Mouse (Mus musculus): ENCODE data around the gene Tnrc6b. TPM values are rescaled to one million over a fixed set of nuclear protein-coding genes. Genes with fewer than 3 reads are reported as not detected.

Tnrc6b gene
- polyA plus RNA-seq, 1 experiment, result 9.4 TPM

DNA sequence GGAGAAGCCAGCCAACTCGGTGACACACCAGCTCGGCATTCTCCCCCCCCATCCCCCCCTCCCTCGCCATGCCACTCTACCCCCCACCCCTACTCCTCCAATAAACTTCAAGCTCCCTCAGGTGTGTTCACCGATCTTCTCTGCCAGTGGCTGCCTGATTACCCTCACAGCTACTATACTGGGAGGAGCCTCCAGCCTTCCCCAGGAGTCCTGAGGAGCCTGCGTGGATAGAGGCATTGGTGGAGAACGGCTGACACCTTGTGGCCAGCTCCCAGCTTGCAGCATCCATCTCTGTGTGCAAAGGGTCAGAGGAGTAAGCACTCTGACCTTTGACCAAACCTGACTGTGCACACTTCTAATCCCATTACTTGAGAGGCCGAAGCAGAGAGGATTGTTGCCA, 6.8 kb upstream of the Tnrc6b start:
- no peak overlapping the region for H3ac ChIP-seq (ENCODE audit: control insufficient read depth, insufficient read length, low read depth)
- H3K36me3 ChIP-seq (ENCODE audit: control insufficient read depth, insufficient read depth), result no peaks in the 10 kb centered on the region
- TF ChIP-seq MYOD1 (IDR thresholded peaks at IDR 0.05; ENCODE audit: control insufficient read depth, insufficient read length, low read depth) (no peak), CTCF (IDR thresholded peaks at IDR 0.05; ENCODE audit: control insufficient read depth, insufficient read depth, insufficient read length) (peak; percentile 97)
- no peak overlapping the region for H3K4me3 ChIP-seq (ENCODE audit: insufficient read depth, poor library complexity, severe bottlenecking)
- peaks cover 16% of the 10 kb centered on the region for H3K27me3 ChIP-seq (ENCODE audit: control insufficient read depth, insufficient read depth, insufficient read length)
- H3K79me2 ChIP-seq (ENCODE audit: control insufficient read depth, insufficient read depth), result no peaks in the 10 kb centered on the region
- H3K79me3 ChIP-seq (ENCODE audit: low read depth), result no peaks in the 10 kb centered on the region

DNA sequence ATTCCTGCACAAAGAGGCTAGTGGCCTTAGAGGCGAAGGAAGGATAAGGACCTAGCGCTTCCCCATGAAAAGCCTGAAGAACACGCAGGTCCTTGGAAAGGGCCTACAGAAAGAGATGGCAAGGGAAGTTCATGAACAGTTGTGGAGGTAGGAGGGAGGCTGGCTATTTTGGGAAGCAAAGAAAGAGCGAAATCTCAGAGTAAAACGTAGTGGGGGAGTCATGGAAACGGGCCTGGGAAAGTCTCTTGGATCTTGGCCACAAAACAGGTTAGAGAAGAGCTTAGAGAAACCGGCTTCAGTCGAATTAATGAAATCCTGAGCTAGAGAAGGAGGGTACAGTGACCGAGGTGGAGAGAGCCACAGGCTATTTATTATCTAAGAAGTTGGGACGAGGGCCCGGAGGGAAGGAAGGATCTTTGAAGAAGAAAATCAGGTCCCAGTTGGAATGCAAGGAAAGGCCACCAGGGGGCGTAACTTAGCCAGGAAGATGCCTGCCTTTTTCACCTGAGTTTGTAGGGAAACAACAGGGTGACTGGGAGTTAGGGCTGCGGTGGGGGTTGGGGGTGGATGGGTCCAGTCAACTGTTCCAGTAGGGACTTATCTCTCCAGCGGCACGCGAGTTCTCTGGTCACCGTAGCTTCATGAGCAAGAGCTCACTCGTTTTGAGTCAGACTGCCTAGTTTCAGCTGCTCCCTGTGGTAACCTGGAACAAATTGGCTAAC, 5.1 kb upstream of the Tnrc6b start:
- peaks cover 8% of the 10 kb centered on the region for H3K27me3 ChIP-seq (ENCODE audit: control insufficient read depth, insufficient read depth, insufficient read length)
- no peaks in the 10 kb centered on the region for H3K36me3 ChIP-seq (ENCODE audit: control insufficient read depth, insufficient read depth)
- H3K79me2 ChIP-seq (ENCODE audit: control insufficient read depth, insufficient read depth), result no peaks in the 10 kb centered on the region
- no peaks in the 10 kb centered on the region for H3K79me3 ChIP-seq (ENCODE audit: low read depth)
- peak overlapping the region; percentile 34 for H3ac ChIP-seq (ENCODE audit: control insufficient read depth, insufficient read length, low read depth)
- TF ChIP-seq MAX (IDR thresholded peaks at IDR 0.05) (no peak), MYOD1 (IDR thresholded peaks at IDR 0.05; ENCODE audit: control insufficient read depth, insufficient read length, low read depth) (no peak), CEBPB (IDR thresholded peaks at IDR 0.05; ENCODE audit: low read depth) (no peak), CTCF (IDR thresholded peaks at IDR 0.05; ENCODE audit: control insufficient read depth, insufficient read depth, insufficient read length) (peak; percentile 84)
- H3K4me3 ChIP-seq (ENCODE audit: insufficient read depth, poor library complexity, severe bottlenecking), result no peak overlapping the region

- Histone ChIP-seq H3K79me3 (ENCODE audit: low read depth) (no peaks in the 10 kb centered on the region), H3ac (ENCODE audit: control insufficient read depth, insufficient read length, low read depth) (no peak overlapping the region), H3K36me3 (ENCODE audit: control insufficient read depth, insufficient read depth) (no peaks in the 10 kb centered on the region), H3K4me3 (ENCODE audit: insufficient read depth, poor library complexity, severe bottlenecking) (no peak overlapping the region), H3K79me2 (ENCODE audit: control insufficient read depth, insufficient read depth) (no peaks in the 10 kb centered on the region), H3K27me3 (ENCODE audit: control insufficient read depth, insufficient read depth, insufficient read length) (peaks cover 8% of the 10 kb centered on the region)
- TF ChIP-seq MAX (IDR thresholded peaks at IDR 0.05) (no peak), FOSL1 (IDR thresholded peaks at IDR 0.05; ENCODE audit: insufficient read depth, low read length, poor library complexity, severe bottlenecking) (no peak), CEBPB (IDR thresholded peaks at IDR 0.05; ENCODE audit: low read depth) (peak; percentile 20), MYOD1 (IDR thresholded peaks at IDR 0.05; ENCODE audit: control insufficient read depth, insufficient read length, low read depth) (no peak), MYOG (IDR thresholded peaks at IDR 0.05; ENCODE audit: control insufficient read depth, extremely low read depth, insufficient read length) (no peak), CTCF (IDR thresholded peaks at IDR 0.05; ENCODE audit: control insufficient read depth, insufficient read depth, insufficient read length) (no peak)
Observed at GRCm38 (mm10) chr15:80706596-80706995, 4.5 kb upstream of the Tnrc6b start.

- H3K36me3 ChIP-seq (ENCODE audit: control insufficient read depth, insufficient read depth), result no peaks in the 10 kb centered on the region
- H3K4me3 ChIP-seq (ENCODE audit: insufficient read depth, poor library complexity, severe bottlenecking), result no peak overlapping the region
- H3K27me3 ChIP-seq (ENCODE audit: control insufficient read depth, insufficient read depth, insufficient read length), result peaks cover 6% of the 10 kb centered on the region
- no peaks in the 10 kb centered on the region for H3K79me3 ChIP-seq (ENCODE audit: low read depth)
- TF ChIP-seq FOSL1 (IDR thresholded peaks at IDR 0.05; ENCODE audit: insufficient read depth, low read length, poor library complexity, severe bottlenecking) (no peak), MAX (IDR thresholded peaks at IDR 0.05) (no peak), CTCF (IDR thresholded peaks at IDR 0.05; ENCODE audit: control insufficient read depth, insufficient read depth, insufficient read length) (no peak), MYOG (IDR thresholded peaks at IDR 0.05; ENCODE audit: control insufficient read depth, extremely low read depth, insufficient read length) (no peak), USF1 (IDR thresholded peaks at IDR 0.05; ENCODE audit: low read depth) (no peak), CEBPB (IDR thresholded peaks at IDR 0.05; ENCODE audit: low read depth) (no peak), MYOD1 (IDR thresholded peaks at IDR 0.05; ENCODE audit: control insufficient read depth, insufficient read length, low read depth) (no peak)
- no peak overlapping the region for H3ac ChIP-seq (ENCODE audit: control insufficient read depth, insufficient read length, low read depth)
- H3K79me2 ChIP-seq (ENCODE audit: control insufficient read depth, insufficient read depth), result no peaks in the 10 kb centered on the region
Observed at GRCm38 (mm10) chr15:80707088-80707487, 4.0 kb upstream of the Tnrc6b start.

DNA sequence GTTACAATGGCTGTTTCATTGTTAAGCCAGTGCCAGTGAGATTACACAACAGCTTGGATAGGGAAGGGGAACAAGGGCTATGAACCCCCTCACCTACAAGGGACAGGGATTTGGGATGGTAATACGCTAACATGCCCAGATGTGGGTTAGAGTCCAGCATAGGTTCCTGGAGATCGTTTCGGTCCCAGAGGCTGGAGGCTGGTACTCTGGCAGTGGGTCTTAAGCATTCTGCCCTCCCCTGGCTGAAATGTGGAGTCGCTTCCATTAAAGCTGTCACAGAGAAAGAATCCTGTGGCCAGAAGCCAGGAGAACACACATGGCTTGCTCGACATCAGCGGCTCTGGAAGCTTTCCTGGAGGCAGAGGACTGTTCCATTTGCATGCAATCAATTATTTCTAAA, 1.5 kb upstream of the Tnrc6b start:
- H3K79me2 ChIP-seq (ENCODE audit: control insufficient read depth, insufficient read depth), result no peaks in the 10 kb centered on the region
- no peak overlapping the region for H3K4me3 ChIP-seq (ENCODE audit: insufficient read depth, poor library complexity, severe bottlenecking)
- TF ChIP-seq MAX (IDR thresholded peaks at IDR 0.05) (no peak), USF1 (IDR thresholded peaks at IDR 0.05; ENCODE audit: low read depth) (no peak), CTCF (IDR thresholded peaks at IDR 0.05; ENCODE audit: control insufficient read depth, insufficient read depth, insufficient read length) (no peak), MYOD1 (IDR thresholded peaks at IDR 0.05; ENCODE audit: control insufficient read depth, insufficient read length, low read depth) (no peak), FOSL1 (IDR thresholded peaks at IDR 0.05; ENCODE audit: insufficient read depth, low read length, poor library complexity, severe bottlenecking) (no peak), MYOG (IDR thresholded peaks at IDR 0.05; ENCODE audit: control insufficient read depth, extremely low read depth, insufficient read length) (no peak), CEBPB (IDR thresholded peaks at IDR 0.05; ENCODE audit: low read depth) (no peak)
- no peaks in the 10 kb centered on the region for H3K36me3 ChIP-seq (ENCODE audit: control insufficient read depth, insufficient read depth)
- H3K79me3 ChIP-seq (ENCODE audit: low read depth), result no peaks in the 10 kb centered on the region
- no peaks in the 10 kb centered on the region for H3K27me3 ChIP-seq (ENCODE audit: control insufficient read depth, insufficient read depth, insufficient read length)
- no peak overlapping the region for H3ac ChIP-seq (ENCODE audit: control insufficient read depth, insufficient read length, low read depth)

GRCm38 (mm10) chr15:80710257-80710607, 881 bp upstream of the Tnrc6b start:
- no peak overlapping the region for H3K4me3 ChIP-seq (ENCODE audit: insufficient read depth, poor library complexity, severe bottlenecking)
- H3K79me2 ChIP-seq (ENCODE audit: control insufficient read depth, insufficient read depth), result no peaks in the 10 kb centered on the region
- H3K79me3 ChIP-seq (ENCODE audit: low read depth), result no peaks in the 10 kb centered on the region
- H3K27me3 ChIP-seq (ENCODE audit: control insufficient read depth, insufficient read depth, insufficient read length), result no peaks in the 10 kb centered on the region
- no peak overlapping the region for H3ac ChIP-seq (ENCODE audit: control insufficient read depth, insufficient read length, low read depth)
- TF ChIP-seq MAX (IDR thresholded peaks at IDR 0.05) (no peak), CTCF (IDR thresholded peaks at IDR 0.05; ENCODE audit: control insufficient read depth, insufficient read depth, insufficient read length) (no peak), MYOD1 (IDR thresholded peaks at IDR 0.05; ENCODE audit: control insufficient read depth, insufficient read length, low read depth) (no peak), CEBPB (IDR thresholded peaks at IDR 0.05; ENCODE audit: low read depth) (no peak), MYOG (IDR thresholded peaks at IDR 0.05; ENCODE audit: control insufficient read depth, extremely low read depth, insufficient read length) (no peak), FOSL1 (IDR thresholded peaks at IDR 0.05; ENCODE audit: insufficient read depth, low read length, poor library complexity, severe bottlenecking) (no peak), USF1 (IDR thresholded peaks at IDR 0.05; ENCODE audit: low read depth) (no peak)
- no peaks in the 10 kb centered on the region for H3K36me3 ChIP-seq (ENCODE audit: control insufficient read depth, insufficient read depth)
